20 mouse cellular contexts compared by ENCODE assay signal in genomic region chr14:75318736-75319135, GRCm38 (mm10). TPM values are rescaled to one million over a fixed set of nuclear protein-coding genes. Genes with fewer than 3 reads are reported as not detected.
DNase-seq lines count a peak whose midpoint lies in the region; ATAC-seq lines count a peak whose summit lies in the region.
"Had no signal": no experiment of that assay in that cellular context is flagged by ENCODE, and none has a peak within 500 bp of the region (broad histone marks: within the 10 kb centered on the region; RNA-seq: fewer than 3 reads in every experiment).

No protein-coding gene starts in this region.

- H3K4me2 ChIP-seq in forebrain, embryonic 13.5 days, result no peak overlapping the region
- H3K4me2 ChIP-seq: heart, embryonic 15.5 days had no signal

- H3K36me3 ChIP-seq in forebrain, embryonic 13.5 days (ENCODE audit: poor library complexity, severe bottlenecking), result peaks cover 30% of the 10 kb centered on the region

- no peaks in the 10 kb centered on the region for H3K27me3 ChIP-seq in forebrain, embryonic 13.5 days
- H3K27me3 ChIP-seq: heart, embryonic 15.5 days had no signal

- H3K9ac ChIP-seq in forebrain, embryonic 13.5 days, result no peak overlapping the region
- H3K9ac ChIP-seq: heart, embryonic 15.5 days had no signal

- H3K27ac ChIP-seq in forebrain, embryonic 13.5 days, result no peak overlapping the region
- H3K27ac ChIP-seq: embryonic facial prominence, embryonic 10.5 days; heart, adult 2 months; heart, embryonic 15.5 days; hindbrain, embryonic 10.5 days; hindbrain, postnatal 0 days; kidney, postnatal 0 days had no signal

- H3K9me3 ChIP-seq in forebrain, embryonic 13.5 days (replicated peaks), result no peaks in the 10 kb centered on the region
- H3K9me3 ChIP-seq: embryonic facial prominence, embryonic 10.5 days; heart, embryonic 15.5 days; hindbrain, embryonic 10.5 days had no signal

- peak; percentile 58 for DNase-seq in 416B (ENCODE audit: low read depth)
- peak; percentile 66 for DNase-seq in CD4-positive helper T cell, adult 2 months (ENCODE audit: low read depth, low spot score)
- no peak for DNase-seq in ovary, postnatal 14 days (ENCODE audit: low spot score)
- no peak for DNase-seq in frontal cortex, postnatal 14 days (ENCODE audit: low spot score in 2 of 2)
- DNase-seq: cerebellum, adult 8-10 months; gastrocnemius, postnatal 14 days; heart, adult 2 months; kidney, adult 18-20 months; left cerebral cortex, postnatal 4 days; liver; right cerebral cortex, adult 18-20 months had no signal

- H3K4me1 ChIP-seq in forebrain, embryonic 13.5 days, result no peaks in the 10 kb centered on the region
- H3K4me1 ChIP-seq: embryonic facial prominence, embryonic 10.5 days; heart, embryonic 15.5 days; hindbrain, embryonic 10.5 days had no signal

- ATAC-seq in granulocyte monocyte progenitor cell, adult 5-6 weeks (replicated peaks; ENCODE audit: poor library complexity, severe bottlenecking), result peak; percentile 52
- ATAC-seq in monocyte, adult 5-6 weeks (replicated peaks; ENCODE audit: insufficient number of reproducible peaks, low FRiP score, low TSS enrichment, poor library complexity, severe bottlenecking), result 0 out of 2 replicates have a peak, but pooled peaks have one; percentile 40
- no peak for ATAC-seq in forebrain, embryonic 13.5 days
- ATAC-seq: hindbrain, postnatal 0 days; lung, postnatal 0 days had no signal

- no peak overlapping the region for H3K4me3 ChIP-seq in forebrain, embryonic 13.5 days
- H3K4me3 ChIP-seq: embryonic facial prominence, embryonic 10.5 days; heart, adult 2 months; heart, embryonic 15.5 days; hindbrain, embryonic 10.5 days had no signal

- 94% methylated on average over 2 of the region's 2 CpGs for WGBS in forebrain, embryonic 13.5 days

RNA-seq across cellular contexts. Expression of gene Zc3h13, which starts 34.6 kb away (rescaled TPM):
- 20.1 and 26.8 TPM in 2 replicates for total RNA-seq in granulocyte monocyte progenitor cell, adult 5-6 weeks (2014; fragmentation: Nextera tagmentation)
- total RNA-seq in granulocyte monocyte progenitor cell, adult 5-6 weeks (2017), result 24.5 and 29.2 TPM in 2 replicates
- 24.7 to 48.8 TPM (median 34.9 TPM) in 3 replicates for total RNA-seq in monocyte, adult 5-6 weeks (2017)
- polyA plus RNA-seq in forebrain, embryonic 13.5 days (2015; fragmentation: Nextera tagmentation; extraction: Ambion mirVana), result 51.5 and 52.0 TPM in 2 replicates

Comparison
In these comparisons a context has a peak if more than half of its experiments do, and no peak if none do; other contexts are left out.
1. DNase-seq: peak in 416B (single experiment) and CD4-positive helper T cell, adult 2 months (single experiment); none in ovary, postnatal 14 days (single experiment) and frontal cortex, postnatal 14 days (0 of 2).